Mouse (Mus musculus) c-Kit-positive CD71-positive TER-119-positive erythroid progenitor cells, embryonic 14.5 days (primary cell): ENCODE results near the gene Gm3696.
"Not testable (repeated sequence)": the region's sequence is repeated elsewhere in the genome, so short reads cannot be mapped to it uniquely, and the experiment has no call there.

Source experiments
- DNase-seq: peaks from one replicate; pipeline ENCODE4 v3.0.0-alpha.2; 2013; ENCODE audit warnings: low spot score

The Gm3696 gene

DNA sequence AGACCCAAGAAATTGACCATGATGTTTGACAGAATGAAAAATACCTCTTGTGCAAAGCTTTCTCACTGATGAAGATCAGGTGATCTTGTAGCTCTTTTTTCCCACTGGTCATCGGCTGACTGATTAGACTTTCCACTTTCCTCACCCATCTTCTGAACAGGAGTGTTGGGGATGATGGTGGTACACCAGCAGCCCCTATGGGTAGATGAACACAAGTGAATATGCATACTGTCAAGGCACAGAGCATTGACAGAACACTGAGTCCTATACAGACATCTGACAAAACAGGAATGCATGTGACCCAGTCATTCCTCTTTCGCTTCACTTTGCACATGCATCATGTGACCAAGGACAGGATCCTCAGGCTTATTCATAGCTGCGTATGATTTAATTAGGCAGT lies at the start of gene Gm3696:
Gene Gm3696, minus strand, starts transcription at position 101 of the 400 bp plus-strand sequence.
- DNase-seq = not testable (repeated sequence)

DNA sequence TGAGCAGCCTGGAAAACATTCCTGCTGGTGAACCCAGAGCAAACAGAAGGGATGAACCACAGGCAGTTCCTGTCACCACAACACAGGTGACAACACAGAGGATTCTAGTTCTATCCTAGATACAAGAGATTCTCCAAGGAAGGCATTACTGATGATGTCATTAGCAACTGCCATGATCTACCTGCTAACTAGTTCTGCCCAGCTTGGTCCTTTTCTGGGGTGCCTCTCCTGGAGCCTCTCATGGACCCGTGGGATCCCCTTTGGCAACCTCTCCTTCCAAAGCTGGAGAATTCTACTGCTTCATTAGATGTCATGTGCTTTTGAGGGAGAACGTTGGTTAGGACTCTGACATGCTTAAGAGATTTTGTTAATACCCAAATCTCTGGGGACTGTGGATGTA lies 24.9 kb upstream of the Gm3696 start, which contains the start of gene Gm6676:
Gene Gm6676, minus strand, starts transcription at position 101 of the 400 bp plus-strand sequence.
- not testable (repeated sequence) for DNase-seq

DNA sequence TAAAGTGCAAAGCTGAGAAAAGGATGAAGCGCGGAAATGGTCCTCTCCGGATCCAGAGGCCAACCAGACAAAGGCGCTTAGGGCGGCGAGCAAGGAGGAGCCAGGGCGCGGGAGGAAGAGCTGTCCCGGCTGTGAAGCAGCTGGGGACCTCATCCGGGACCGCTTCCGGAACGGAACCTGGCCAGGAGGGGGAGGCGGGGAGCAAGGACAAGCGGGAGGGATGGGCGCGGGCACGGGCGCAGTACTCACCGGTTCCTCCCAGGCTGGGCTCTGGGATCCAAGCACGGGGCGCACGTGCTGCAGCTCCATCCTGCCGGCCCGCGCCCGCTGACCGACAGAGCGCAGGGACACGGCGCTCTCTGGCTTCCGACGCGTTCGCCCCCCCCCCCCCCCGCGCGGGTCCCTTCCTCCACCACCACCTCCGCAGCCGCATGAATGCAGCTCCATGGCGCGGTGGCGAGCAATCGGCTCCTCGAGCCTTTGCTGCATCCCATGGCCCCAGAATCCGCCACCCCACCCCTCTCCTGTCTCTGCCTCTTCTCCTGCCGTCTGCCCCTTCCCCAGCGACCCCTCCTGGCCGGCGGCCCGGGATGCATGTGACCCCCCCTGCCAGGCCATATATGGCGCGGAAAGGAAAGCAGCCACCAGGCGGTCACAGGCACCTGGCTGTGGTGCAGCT lies 4.8 kb upstream of the Gm3696 start:
- DNase-seq = not testable (repeated sequence)

DNA sequence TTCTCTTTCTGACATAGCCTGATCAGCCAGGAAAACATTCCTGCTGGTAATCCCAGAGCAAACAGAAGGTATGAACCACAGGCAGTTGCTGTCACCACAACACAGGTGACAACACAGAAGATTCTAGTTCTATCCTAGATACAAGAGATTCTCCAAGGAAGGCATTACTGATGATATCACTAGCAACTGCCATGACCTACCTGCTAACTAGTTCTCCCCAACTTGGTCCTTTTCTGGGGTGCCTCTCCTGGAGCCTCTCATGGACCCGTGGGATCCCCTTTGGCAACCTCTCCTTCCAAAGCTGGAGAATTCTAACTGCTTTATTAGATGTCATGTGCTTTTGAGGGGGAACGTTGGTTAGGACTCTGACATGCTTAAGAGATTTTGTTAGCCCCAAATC lies 55.6 kb downstream of the Gm3696 start, which contains the start of gene Gm3685:
Gene Gm3685, minus strand, starts transcription at position 101 of the 400 bp plus-strand sequence.
- not testable (repeated sequence) for DNase-seq
